Mouse (Mus musculus) midbrain, embryonic 14.5 days (tissue): Measurements from ENCODE around the gene Cul9. TPM values are rescaled to one million over a fixed set of nuclear protein-coding genes. Genes with fewer than 3 reads are reported as not detected.

Experiments
- ATAC-seq: fragments of 200-750 bp; cut with Nextera tagmentation; 2 replicates; pipeline ENCODE4 v1.8.0; 2017; ENCODE audit warnings: moderate number of reproducible peaks, moderate library complexity; ENCODE audit not compliant: low FRiP score, low TSS enrichment
- DNase-seq: peaks from one replicate; pipeline ENCODE4 v3.0.0-alpha.2; 2015
- H3K27ac ChIP-seq: fragments of 300-500 bp; sonication (generic); replicated peaks from 2 replicates; pipeline ENCODE4 v1.5.1; 2014; ENCODE audit warnings: mild to moderate bottlenecking, low read depth, low read length, moderate library complexity
- H3K27me3 ChIP-seq: fragments of 300-500 bp; sonication (generic); 2 replicates; pipeline ENCODE4 v1.6.1; 2014; ENCODE audit warnings: low read length, control low read depth, mixed read lengths; ENCODE audit not compliant: control insufficient read depth, insufficient read depth
- H3K36me3 ChIP-seq: fragments of 300-500 bp; sonication (generic); 2 replicates; pipeline ENCODE4 v1.6.1; 2014; ENCODE audit warnings: low read length, control low read depth; ENCODE audit not compliant: control insufficient read depth, insufficient read depth
- H3K4me1 ChIP-seq: fragments of 300-500 bp; sonication (generic); 2 replicates; pipeline ENCODE4 v1.6.1; 2014; ENCODE audit warnings: mild to moderate bottlenecking, antibody characterized with exemption, low read length, control low read depth; ENCODE audit not compliant: control insufficient read depth, insufficient read depth
- H3K4me2 ChIP-seq: fragments of 300-500 bp; sonication (generic); 2 replicates; pipeline ENCODE4 v1.6.1; 2014; ENCODE audit warnings: mild to moderate bottlenecking, low read length, moderate library complexity
- H3K4me3 ChIP-seq: fragments of 300-500 bp; sonication (generic); replicated peaks from 2 replicates; pipeline ENCODE4 v1.5.1; 2014; ENCODE audit warnings: low read depth, low read length
- H3K9ac ChIP-seq: fragments of 300-500 bp; sonication (generic); replicated peaks from 2 replicates; pipeline ENCODE4 v1.6.1; 2014; ENCODE audit warnings: mild to moderate bottlenecking, low read length, moderate library complexity
- H3K9me3 ChIP-seq: fragments of 300-500 bp; sonication (generic); 2 replicates; pipeline ENCODE4 v1.6.1; 2016; ENCODE audit warnings: low read length, control low read depth, mixed read lengths; ENCODE audit not compliant: control insufficient read depth
- WGBS: fragments of 180-500 bp; shearing (Covaris S2); extraction: QIAGEN DNeasy Blood & Tissue Kit; methylation state at CpG from one replicate; pipeline ENCODE4 v1.1.7; 2014; 5-methylcytosine and 5-hydroxymethylcytosine counted together
- polyA plus RNA-seq: library from polyadenylated mRNA; unstranded; fragments of >200 nt; fragmentation: Nextera tagmentation; extraction: Ambion mirVana; gene quantifications from 2 replicates; pipeline ENCODE4 v1.2.1, GENCODE M21; 2014

Gene Cul9
- polyA plus RNA-seq, 1 experiment from 2014 or later, result 13.6 TPM

DNA sequence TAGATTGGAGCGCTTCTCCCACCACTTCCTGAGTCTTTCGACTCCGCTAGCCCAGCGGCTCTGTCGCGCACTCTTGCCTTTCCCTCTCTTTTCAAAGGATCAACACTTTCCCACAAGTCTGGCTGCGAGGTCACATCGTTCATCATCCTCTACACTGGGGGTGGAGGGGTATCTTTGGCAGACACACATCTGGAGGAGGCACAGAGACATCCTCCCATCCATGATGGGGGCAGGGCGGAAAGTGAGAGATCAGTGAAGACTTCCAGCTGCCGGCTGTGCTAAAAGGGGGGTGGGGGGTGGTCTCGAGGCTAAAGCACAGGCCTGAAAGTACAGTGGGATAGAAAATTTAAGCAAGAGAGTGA, 10.4 kb upstream of the Cul9 start:
- Histone ChIP-seq H3K4me1 (peaks cover 29% of the 10 kb centered on the region), H3K4me2 (peak overlapping the region; percentile 94), H3K9ac (peak overlapping the region; percentile 30; the same call in 1 of the 2 replicates), H3K27ac (peak overlapping the region; percentile 91), H3K36me3 (peaks cover 5% of the 10 kb centered on the region), H3K4me3 (peak overlapping the region; percentile 96), H3K9me3 (no peaks in the 10 kb centered on the region), H3K27me3 (no peaks in the 10 kb centered on the region)
- under 1% methylated on average over 11 of the region's 11 CpGs for WGBS
- ATAC-seq (0 out of 2 replicates have a peak, but pooled peaks have one; percentile 1), DNase-seq (peak; percentile 59)

DNA sequence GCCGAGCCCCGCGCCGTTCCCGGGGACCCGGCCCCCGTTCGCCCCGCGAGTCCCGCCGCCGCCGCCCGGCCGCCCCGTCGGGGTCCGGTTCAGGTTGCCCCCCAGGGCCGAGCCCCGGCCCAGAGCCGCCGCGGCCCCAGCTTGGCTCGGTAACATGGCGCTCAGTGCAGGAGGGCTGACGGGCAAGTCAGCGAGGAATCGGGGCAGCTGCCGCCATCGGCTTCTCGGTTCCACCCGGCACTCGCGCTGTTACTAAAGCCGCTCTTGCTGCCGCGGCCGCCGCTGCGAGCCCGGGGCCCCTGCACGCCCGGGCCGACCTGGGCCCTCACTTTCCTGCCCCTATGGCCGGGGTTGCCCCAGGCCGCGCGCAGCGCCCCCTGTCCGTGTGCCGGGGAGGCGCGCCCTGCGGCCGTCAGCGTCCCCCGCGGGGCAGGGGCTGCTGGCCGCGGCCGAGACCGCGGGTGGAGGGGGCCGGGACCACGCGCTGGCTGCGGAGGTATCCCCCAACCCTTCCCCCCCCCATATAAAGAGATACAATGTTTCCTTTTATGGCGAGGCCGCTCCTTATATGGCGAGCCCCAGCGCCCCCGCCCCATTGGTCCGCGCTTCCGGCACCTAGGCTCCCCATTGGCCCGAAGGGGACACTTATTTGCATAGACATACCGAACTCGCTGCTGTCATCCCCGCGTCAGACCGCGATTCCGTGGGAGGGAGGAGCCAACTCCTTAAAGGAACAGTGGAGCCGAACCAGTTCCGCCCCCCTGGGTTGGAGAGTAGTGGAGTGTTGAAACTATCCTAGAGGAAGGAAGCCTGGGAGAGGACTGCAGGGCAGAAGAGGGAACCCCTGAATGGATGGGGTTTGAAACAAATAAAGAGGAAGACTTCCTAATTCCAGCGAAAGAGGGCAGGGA, 9.7 kb upstream of the Cul9 start, which contains the start of gene Srf:
Gene Srf, minus strand, starts transcription at position 503 of the 911 bp plus-strand sequence.
- under 1% methylated on average over 87 of the region's 87 CpGs for WGBS
- H3K27me3 ChIP-seq, result no peaks in the 10 kb centered on the region
- no peaks in the 10 kb centered on the region for H3K9me3 ChIP-seq
- H3K4me3 ChIP-seq, result peak within 1 kb of the TSS; percentile 96
- peak within 1 kb of the TSS; percentile 96 for H3K9ac ChIP-seq
- H3K4me2 ChIP-seq, result peak within 1 kb of the TSS; percentile 94
- H3K4me1 ChIP-seq, result peaks cover 29% of the 10 kb centered on the region
- H3K36me3 ChIP-seq, result peaks cover 12% of the 10 kb centered on the region
- peak; percentile 94 for ATAC-seq
- H3K27ac ChIP-seq, result peak within 1 kb of the TSS; percentile 91
- peak; percentile 99 for DNase-seq

DNA sequence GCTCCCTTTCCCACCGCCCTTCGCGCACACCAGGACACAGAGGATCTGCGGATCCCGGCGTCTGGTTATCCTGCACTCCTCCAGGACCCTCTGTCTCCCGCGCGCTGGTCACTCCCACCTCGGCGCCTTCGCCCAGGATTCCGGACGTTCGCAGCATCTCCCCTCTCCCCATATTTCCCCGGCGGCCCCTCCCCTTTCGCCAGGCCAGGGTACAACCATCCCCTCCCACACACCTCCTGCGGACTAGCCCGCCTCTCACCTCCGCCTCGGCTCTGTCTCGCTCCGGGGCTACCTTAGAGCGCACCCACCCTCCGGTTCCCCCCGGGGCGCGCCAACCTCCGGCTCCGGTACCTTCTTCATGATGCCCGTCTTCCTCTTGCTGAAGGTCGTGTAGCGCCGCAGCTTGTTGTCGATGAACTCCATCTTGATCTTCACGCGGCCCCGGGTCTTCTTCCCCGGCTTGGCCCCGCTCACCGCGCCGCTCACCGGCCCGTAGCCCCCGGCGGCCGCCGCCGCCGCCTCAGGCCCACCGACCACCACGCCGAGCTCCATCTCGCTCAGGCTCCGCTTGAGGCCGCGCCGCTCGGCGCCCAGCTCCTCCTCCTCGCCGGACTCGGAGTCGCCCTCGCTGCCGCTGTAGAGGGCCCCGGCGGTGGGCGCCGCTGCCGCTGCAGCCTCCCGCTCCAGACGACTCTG, 8.9 kb upstream of the Cul9 start:
- WGBS, result under 1% methylated on average over 75 of the region's 75 CpGs
- Histone ChIP-seq H3K9ac (peak overlapping the region; percentile 96), H3K4me1 (peaks cover 29% of the 10 kb centered on the region), H3K4me2 (peak overlapping the region; percentile 94), H3K27me3 (no peaks in the 10 kb centered on the region), H3K4me3 (peak overlapping the region; percentile 96), H3K9me3 (no peaks in the 10 kb centered on the region), H3K27ac (peak overlapping the region; percentile 91), H3K36me3 (peaks cover 20% of the 10 kb centered on the region)
- DNase-seq, result peak; percentile 72
- peak; percentile 3; the same call in 1 of the 2 replicates for ATAC-seq

DNA sequence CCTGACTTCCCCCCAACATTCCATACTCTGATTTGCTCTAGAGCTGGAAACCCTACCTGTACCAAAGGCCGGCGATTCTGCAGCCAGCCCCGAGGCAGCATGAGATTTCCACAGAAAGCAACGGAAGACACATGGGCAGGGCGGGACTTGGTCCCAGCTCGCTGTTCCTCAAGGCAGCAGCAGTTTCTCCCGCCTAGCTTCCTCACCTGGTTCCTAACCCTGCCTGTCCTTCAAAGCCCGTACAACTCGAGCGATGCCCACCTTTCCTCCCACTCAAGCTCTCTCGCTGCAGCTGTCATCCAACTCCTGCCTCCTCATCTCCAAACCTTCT, 8.4 kb upstream of the Cul9 start:
- H3K36me3 ChIP-seq, result peaks cover 23% of the 10 kb centered on the region

DNA sequence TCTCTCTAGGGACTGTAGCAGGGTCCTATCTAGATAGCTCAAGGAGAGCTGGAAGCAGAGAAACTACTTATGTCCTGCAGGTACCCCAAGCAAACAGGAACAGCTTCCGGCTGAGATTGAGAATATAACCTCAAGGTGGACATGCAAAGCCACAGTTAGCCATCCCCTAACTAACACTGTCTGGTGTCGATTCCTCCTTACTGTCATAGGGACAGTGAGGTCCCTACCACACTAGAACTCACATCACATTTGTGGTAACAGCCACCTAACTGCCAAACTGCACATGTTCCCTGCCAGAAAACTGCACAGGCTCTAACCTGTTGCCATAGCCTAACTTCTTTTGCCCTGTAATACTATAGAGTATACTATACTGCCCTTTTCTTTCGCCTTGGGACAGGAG, 7.7 kb upstream of the Cul9 start:
- 76% methylated on average over 3 of the region's 3 CpGs for WGBS
- Histone ChIP-seq H3K4me1 (peaks cover 29% of the 10 kb centered on the region), H3K9me3 (no peaks in the 10 kb centered on the region), H3K27ac (no peak overlapping the region), H3K4me2 (peak overlapping the region; percentile 94), H3K4me3 (peak overlapping the region; percentile 96), H3K9ac (peak overlapping the region; percentile 96), H3K36me3 (peaks cover 29% of the 10 kb centered on the region), H3K27me3 (no peaks in the 10 kb centered on the region)
- no peak for ATAC-seq
- DNase-seq, result no peak

More for the DNA sequence above, 8.4 kb upstream of the Cul9 start:
- ATAC-seq (no peak), DNase-seq (no peak)
- Histone ChIP-seq H3K27me3 (no peaks in the 10 kb centered on the region), H3K27ac (peak overlapping the region; percentile 91), H3K4me1 (peaks cover 29% of the 10 kb centered on the region), H3K9ac (peak overlapping the region; percentile 96), H3K9me3 (no peaks in the 10 kb centered on the region), H3K4me3 (peak overlapping the region; percentile 96), H3K4me2 (peak overlapping the region; percentile 94)
- 1% methylated on average over 11 of the region's 11 CpGs for WGBS

DNA sequence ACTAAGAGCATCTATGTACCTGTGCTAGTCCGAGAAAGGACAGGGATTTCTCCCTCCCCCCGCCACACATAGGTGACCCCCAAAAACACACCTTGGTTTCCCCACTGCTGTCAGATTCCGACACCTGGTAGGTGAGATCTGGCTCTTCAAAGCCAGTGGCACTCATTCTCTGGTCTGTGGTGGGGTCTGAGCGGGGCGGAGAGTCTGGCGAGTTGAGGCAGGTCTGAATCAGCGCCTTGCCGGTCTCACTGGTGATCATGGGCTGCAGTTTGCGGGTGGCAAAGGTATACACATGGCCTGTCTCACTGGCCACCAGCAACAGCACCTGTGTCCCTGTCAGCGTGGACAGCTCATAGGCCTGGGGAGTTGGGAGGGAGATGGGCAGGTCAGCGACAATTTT, 7.3 kb upstream of the Cul9 start:
- ATAC-seq (no peak), DNase-seq (no peak)
- peak overlapping the region; percentile 94 for H3K4me2 ChIP-seq
- WGBS, result 44% methylated on average over 11 of the region's 11 CpGs
- peaks cover 33% of the 10 kb centered on the region for H3K36me3 ChIP-seq
- H3K4me3 ChIP-seq, result peak overlapping the region; percentile 96
- peak overlapping the region; percentile 70 for H3K27ac ChIP-seq
- no peaks in the 10 kb centered on the region for H3K9me3 ChIP-seq
- peaks cover 29% of the 10 kb centered on the region for H3K4me1 ChIP-seq
- H3K9ac ChIP-seq, result peak overlapping the region; percentile 29; the same call in 1 of the 2 replicates
- H3K27me3 ChIP-seq, result no peaks in the 10 kb centered on the region

DNA sequence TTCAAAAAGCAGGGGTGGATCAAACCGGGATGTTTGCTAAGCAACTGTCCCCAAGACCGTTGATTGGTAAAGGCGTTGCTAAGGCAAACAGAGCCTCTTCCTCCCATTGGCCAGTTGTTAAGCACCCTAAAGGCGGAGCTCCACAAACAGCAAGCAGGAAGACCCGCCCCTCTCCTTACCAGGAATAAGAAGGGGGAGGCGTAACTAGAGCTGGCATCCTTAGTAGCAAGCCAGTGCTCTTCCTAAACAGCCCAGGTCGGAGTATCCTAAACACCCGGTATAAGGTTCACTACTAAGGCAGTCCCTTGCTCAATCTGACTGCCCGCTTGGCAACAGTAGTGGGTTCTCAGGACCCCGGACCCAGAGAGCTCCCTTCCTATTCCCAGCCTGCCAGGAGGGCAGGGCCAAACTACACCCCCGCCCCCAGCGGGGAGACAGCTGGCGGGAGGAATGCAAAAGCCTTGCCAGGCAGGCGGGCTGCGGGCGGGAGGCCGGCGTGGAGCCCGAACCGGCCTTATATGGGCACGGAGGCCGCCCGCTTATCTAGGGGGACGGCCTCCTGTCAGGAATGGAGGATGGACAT, 6.7 kb upstream of the Cul9 start:
- under 1% methylated on average over 24 of the region's 24 CpGs for WGBS
- peak overlapping the region; percentile 29; the same call in 1 of the 2 replicates for H3K9ac ChIP-seq
- H3K4me1 ChIP-seq, result peaks cover 29% of the 10 kb centered on the region
- peak overlapping the region; percentile 96 for H3K4me3 ChIP-seq
- peak overlapping the region; percentile 70 for H3K27ac ChIP-seq
- DNase-seq (peak; percentile 94), ATAC-seq (peak; percentile 77)
- H3K27me3 ChIP-seq, result no peaks in the 10 kb centered on the region
- H3K4me2 ChIP-seq, result peak overlapping the region; percentile 94
- no peaks in the 10 kb centered on the region for H3K9me3 ChIP-seq
- H3K36me3 ChIP-seq, result peaks cover 39% of the 10 kb centered on the region

DNA sequence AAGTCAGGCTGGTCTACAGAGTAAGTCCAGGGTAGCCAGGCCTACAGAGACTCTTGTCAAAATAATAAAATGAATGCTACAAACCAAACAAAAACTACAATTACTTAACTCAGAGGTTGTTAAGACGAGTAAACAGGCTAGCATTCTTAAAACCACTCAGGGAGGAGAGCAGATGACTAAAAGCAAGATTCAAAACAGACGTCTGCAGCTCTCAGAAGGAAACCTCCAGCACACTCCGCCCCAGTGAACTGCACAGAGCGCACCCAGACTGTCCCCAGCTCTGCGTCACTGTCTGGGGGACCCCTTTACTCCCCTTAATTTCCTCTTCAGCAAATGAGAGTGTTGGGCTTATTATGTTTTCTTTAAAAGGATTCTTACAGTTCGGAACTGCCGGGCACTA, 6.0 kb upstream of the Cul9 start:
- ATAC-seq, result no peak
- no peak overlapping the region; the same call in 1 of the 2 replicates for H3K9ac ChIP-seq
- no peak overlapping the region for H3K4me3 ChIP-seq
- no peak for DNase-seq
- 0 out of 2 replicates have a peak, but pooled peaks cover 5% of the 10 kb centered on the region for H3K27me3 ChIP-seq
- peak overlapping the region; percentile 94; the same call in 1 of the 2 replicates for H3K4me2 ChIP-seq
- H3K4me1 ChIP-seq, result peaks cover 28% of the 10 kb centered on the region
- H3K9me3 ChIP-seq, result no peaks in the 10 kb centered on the region
- H3K27ac ChIP-seq, result no peak overlapping the region
- 89% methylated on average over 7 of the region's 7 CpGs for WGBS
- peaks cover 40% of the 10 kb centered on the region for H3K36me3 ChIP-seq
